Mouse (Mus musculus) lung, postnatal 25 days (tissue): ENCODE data around the gene Gm20388.

Experiments used
- DNase-seq: peaks from one replicate; pipeline ENCODE4 v3.0.0; 2022; ENCODE audit warnings: low spot score

The Gm20388 gene

DNA sequence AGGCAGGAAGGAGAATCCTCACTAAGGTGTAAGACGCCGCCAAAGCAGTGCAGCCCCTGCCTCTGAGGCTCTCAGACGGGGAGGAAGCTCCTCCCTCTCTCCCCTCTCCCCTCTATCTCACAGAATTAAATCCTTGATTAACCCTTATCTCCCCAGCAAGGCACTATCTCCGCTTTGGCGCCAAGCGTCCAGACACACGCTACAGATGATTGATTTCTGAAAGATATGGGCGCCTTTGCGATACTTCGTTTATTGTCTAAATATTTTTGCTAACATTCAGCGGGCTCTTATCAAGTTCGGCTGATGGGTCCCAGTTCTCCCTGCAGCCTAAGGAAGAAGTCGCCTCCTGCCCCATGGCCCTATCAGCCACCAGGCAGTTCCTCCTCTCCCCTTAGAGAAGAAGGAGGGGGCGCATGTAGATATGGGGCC lies 2415.5 kb downstream of the Gm20388 start:
- no peak for DNase-seq

DNA sequence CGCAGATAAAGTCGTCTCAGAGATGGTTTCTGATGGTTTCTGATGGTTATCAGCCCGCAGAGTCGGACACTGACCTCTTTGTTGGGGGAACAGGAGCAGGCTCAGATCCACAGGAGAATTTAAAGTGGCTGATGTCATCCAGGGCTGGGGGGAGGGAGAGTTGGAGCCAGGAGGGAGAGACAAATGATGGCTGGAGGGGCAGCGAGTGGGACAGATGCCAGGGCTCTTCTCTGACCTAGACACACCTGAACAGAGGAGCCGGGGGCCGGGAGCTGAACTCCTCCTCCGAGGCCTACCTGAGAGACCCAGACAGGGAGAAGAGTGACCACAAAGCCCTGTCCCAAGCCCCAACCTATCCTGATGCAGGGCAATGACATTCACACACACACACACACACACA lies 2418.4 kb downstream of the Gm20388 start:
- DNase-seq, result no peak

- no peak for DNase-seq
Measured at GRCm38 (mm10) chr8:122329553-122330239, 2419.1 kb downstream of the Gm20388 start.

GRCm38 (mm10) chr8:122330446-122331133 lies 2419.9 kb downstream of the Gm20388 start:
- no peak for DNase-seq

GRCm38 (mm10) chr8:122331134-122331523 lies 2420.5 kb downstream of the Gm20388 start:
- peak; percentile 66 for DNase-seq

GRCm38 (mm10) chr8:122332753-122333506 lies 2422.3 kb downstream of the Gm20388 start:
- peak; percentile 86 for DNase-seq

DNA sequence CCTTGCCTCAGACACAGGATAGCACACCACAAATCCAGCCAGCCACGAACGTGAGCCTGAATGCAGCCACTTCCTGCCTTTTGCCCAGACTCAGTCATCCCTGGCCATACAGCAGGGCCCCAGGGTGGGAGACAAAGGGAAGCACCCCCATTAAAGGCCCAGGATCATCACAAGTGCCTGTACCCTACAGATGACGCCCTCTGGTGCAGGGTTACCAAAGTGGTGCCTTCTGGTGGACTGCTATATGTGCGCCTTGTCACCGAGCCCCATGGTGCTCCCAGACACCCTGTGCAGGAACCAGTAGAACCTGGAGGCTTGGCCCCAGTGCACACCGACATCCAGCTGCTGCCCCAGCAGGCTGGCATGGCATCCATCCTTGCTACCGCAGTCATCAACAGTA lies 2422.9 kb downstream of the Gm20388 start:
- no peak for DNase-seq

GRCm38 (mm10) chr8:122334791-122335490 lies 2424.3 kb downstream of the Gm20388 start:
- no peak for DNase-seq

- peak; percentile 55 for DNase-seq
Measured at GRCm38 (mm10) chr8:122335638-122336250, 2425.1 kb downstream of the Gm20388 start.

- DNase-seq, result no peak
Measured at GRCm38 (mm10) chr8:122336251-122336910, 2425.7 kb downstream of the Gm20388 start.

- DNase-seq, result no peak
Measured at GRCm38 (mm10) chr8:122338852-122339251, 2428.2 kb downstream of the Gm20388 start.

- DNase-seq, result no peak
Measured at GRCm38 (mm10) chr8:122340761-122341160, 2430.1 kb downstream of the Gm20388 start.

- DNase-seq, result no peak
Measured at GRCm38 (mm10) chr8:122341790-122342189, 2431.1 kb downstream of the Gm20388 start.

DNA sequence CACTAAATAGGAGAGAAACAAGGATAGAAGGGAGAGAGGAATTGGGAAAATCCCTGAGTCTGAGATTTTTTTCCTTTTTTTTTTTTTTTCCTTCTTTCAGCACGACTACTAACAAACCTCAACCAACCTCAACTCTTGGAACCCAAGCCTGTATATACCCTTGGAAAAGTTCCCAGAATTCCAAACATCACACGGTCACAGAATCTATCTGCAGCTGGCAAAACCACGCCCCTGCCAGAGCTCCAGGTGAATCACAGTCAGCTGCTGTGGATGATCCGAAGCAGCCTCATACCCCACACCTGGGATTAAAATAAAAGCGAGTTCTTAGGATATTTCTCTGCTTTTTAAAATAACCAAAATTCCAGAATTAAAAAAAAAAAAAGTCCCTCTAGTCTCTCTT lies 2431.7 kb downstream of the Gm20388 start:
- no peak for DNase-seq

DNA sequence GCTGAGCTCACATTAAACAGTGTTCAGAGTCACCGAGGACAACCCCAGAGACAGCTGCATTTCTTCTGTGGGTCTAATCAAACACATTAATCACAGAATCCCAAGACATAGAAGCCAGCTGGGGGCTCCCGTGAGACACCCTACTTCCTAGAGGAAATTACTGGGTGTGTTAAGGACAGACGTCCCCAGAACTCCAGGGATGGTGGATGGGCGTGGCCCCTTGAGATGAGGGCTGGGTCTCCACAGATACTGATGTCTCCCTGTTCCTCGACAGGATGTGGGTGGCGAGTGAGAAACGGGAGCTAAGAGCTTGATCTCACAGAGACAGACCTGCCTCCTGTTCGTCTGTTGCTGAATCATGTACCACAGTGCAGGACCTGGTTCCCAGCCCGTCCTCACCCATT lies 2432.2 kb downstream of the Gm20388 start:
- DNase-seq, result no peak

DNA sequence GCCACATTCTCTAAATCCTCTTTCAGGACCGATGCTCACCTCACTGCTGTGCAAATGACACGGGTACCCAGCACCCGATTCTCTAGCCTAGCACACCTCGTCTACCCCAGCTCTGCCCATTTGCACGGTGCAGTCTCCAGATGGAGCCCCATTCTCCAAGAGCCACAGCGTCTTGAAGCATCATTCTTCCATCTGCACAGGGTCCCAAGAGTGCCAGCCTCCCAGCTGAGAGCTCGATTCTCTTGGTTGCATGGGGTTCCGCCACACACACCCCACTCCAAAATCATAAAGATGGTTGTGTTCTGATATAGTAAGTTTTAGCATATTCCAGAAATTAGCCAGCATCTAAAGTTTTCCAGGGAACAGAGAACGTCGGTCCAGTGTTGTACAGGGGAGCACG lies 2432.7 kb downstream of the Gm20388 start:
- no peak for DNase-seq

- DNase-seq, result no peak
Measured at GRCm38 (mm10) chr8:122343758-122344157, 2433.1 kb downstream of the Gm20388 start.

- DNase-seq, result no peak
Measured at GRCm38 (mm10) chr8:122344219-122344618, 2433.6 kb downstream of the Gm20388 start.

GRCm38 (mm10) chr8:122345181-122346095 lies 2434.8 kb downstream of the Gm20388 start:
- no peak for DNase-seq
